Mouse (Mus musculus) testis, adult 2 months (tissue): ENCODE results near the gene Pcdh10. TPM values are rescaled to one million over a fixed set of nuclear protein-coding genes. Genes with fewer than 3 reads are reported as not detected.

Experiments used
- H3K27ac ChIP-seq: fragments of 200-500 bp; 2 replicates; pipeline ENCODE4 v1.5.1; 2012; ENCODE audit warnings: low read depth, low read length; ENCODE audit not compliant: control insufficient read depth, insufficient read depth
- H3K27me3 ChIP-seq: fragments of 200-500 bp; 2 replicates; pipeline ENCODE4 v1.6.1; 2012; ENCODE audit warnings: mild to moderate bottlenecking, low read length, moderate library complexity; ENCODE audit not compliant: control insufficient read depth, insufficient read depth
- H3K36me3 ChIP-seq: fragments of 200-500 bp; 2 replicates; pipeline ENCODE4 v1.6.1; 2012; ENCODE audit warnings: mild to moderate bottlenecking, low read length; ENCODE audit not compliant: control insufficient read depth, insufficient read depth
- H3K4me1 ChIP-seq: fragments of 200-500 bp; 2 replicates; pipeline ENCODE4 v1.6.1; 2012; ENCODE audit warnings: low read length; ENCODE audit not compliant: control insufficient read depth, insufficient read depth
- H3K4me3 ChIP-seq: fragments of 200-500 bp; 2 replicates; pipeline ENCODE4 v1.5.1; 2012; ENCODE audit warnings: low read depth, mild to moderate bottlenecking, low read length, moderate library complexity, mixed read lengths; ENCODE audit not compliant: control insufficient read depth
- CTCF ChIP-seq: fragments of 200-500 bp; IDR thresholded peaks from 2 replicates; pipeline ENCODE4 v1.5.1; 2012; ENCODE audit warnings: low read depth, mild to moderate bottlenecking, inconsistent platforms, low read length, moderate library complexity; ENCODE audit not compliant: control insufficient read depth, insufficient read depth, insufficient replicate concordance
- POLR2A ChIP-seq: fragments of 200-500 bp; IDR thresholded peaks from 2 replicates; pipeline ENCODE4 v1.6.1; 2012; ENCODE audit warnings: low read depth, mild to moderate bottlenecking, inconsistent platforms, low read length, moderate library complexity; ENCODE audit not compliant: control insufficient read depth
- polyA plus RNA-seq: library from polyadenylated mRNA; depleted of rRNA; stranded (reverse); fragments of >200 nt; gene quantifications from 2 replicates; pipeline ENCODE4 v1.2.3, GENCODE M21; 2012

Pcdh10 gene
- polyA plus RNA-seq, 1 experiment, result 1.0 TPM

DNA sequence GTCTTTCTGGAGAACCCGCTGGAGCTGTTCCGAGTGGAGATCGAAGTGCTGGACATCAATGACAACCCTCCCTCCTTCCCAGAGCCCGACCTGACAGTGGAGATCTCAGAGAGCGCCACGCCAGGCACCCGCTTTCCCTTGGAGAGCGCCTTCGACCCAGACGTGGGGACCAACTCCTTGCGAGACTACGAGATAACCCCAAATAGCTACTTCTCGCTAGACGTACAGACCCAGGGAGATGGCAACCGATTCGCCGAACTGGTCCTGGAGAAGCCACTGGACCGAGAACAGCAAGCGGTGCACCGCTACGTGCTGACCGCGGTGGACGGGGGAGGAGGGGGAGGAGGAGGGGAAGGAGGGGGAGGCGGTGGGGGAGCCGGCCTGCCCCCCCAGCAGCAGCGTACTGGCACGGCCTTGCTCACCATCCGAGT is 1.4 kb downstream of the Pcdh10 start:
- peaks cover 33% of the 10 kb centered on the region for H3K4me1 ChIP-seq
- no peak overlapping the region for H3K4me3 ChIP-seq
- no peak overlapping the region for H3K27ac ChIP-seq
- no peak for TF ChIP-seq CTCF
- peaks cover 3% of the 10 kb centered on the region; the same call in 1 of the 2 replicates for H3K27me3 ChIP-seq
- H3K36me3 ChIP-seq, result no peaks in the 10 kb centered on the region

DNA sequence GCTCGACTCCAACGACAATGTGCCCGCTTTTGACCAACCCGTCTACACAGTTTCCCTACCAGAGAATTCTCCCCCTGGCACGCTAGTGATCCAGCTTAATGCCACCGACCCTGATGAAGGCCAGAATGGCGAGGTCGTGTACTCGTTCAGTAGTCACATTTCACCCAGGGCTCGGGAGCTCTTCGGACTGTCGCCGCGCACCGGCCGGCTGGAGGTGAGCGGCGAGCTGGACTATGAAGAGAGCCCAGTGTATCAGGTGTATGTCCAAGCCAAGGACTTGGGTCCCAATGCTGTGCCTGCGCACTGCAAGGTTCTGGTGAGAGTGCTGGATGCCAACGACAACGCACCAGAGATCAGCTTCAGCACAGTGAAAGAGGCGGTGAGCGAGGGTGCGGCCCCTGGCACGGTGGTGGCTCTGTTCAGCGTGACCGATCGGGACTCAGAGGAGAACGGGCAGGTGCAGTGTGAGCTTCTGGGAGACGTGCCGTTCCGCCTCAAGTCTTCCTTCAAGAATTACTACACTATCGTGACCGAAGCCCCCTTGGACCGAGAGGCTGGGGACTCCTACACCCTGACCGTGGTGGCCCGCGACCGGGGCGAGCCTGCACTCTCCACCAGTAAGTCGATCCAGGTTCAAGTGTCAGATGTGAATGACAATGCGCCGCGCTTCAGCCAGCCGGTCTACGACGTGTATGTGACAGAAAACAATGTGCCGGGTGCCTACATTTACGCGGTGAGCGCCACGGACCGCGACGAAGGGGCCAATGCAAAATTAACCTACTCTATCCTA is 2.0 kb downstream of the Pcdh10 start:
- peaks cover 3% of the 10 kb centered on the region; the same call in 1 of the 2 replicates for H3K27me3 ChIP-seq
- H3K4me1 ChIP-seq, result peaks cover 33% of the 10 kb centered on the region
- H3K27ac ChIP-seq, result no peak overlapping the region

DNA sequence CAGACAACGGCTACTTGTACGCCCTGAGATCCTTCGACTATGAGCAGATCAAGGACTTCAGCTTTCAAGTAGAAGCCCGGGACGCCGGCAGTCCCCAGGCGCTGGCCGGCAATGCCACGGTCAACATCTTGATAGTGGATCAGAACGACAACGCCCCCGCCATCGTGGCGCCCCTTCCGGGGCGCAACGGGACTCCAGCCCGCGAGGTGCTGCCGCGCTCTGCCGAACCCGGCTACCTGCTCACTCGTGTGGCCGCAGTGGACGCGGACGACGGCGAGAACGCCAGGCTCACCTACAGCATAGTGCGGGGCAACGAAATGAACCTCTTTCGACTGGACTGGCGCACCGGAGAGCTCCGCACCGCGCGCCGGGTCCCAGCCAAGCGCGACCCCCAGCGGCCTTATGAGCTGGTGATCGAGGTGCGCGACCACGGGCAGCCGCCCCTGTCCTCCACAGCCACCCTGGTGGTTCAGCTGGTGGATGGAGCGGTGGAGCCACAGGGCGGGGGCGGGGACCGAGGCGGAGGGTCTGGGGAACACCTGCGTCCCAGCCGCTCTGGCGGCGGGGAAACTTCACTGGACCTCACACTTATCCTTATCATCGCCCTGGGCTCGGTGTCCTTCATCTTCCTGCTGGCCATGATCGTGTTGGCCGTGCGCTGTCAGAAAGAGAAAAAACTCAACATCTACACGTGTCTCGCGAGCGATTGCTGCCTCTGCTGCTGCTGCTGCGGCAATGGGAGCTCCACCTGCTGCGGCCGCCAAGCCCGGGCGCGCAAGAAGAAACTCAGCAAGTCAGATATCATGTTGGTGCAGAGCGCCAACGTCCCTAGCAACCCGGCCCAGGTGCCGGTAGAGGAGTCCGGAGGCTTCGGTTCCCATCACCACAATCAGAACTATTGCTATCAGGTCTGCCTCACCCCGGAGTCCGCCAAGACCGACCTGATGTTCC is 2.9 kb downstream of the Pcdh10 start:
- Histone ChIP-seq H3K27ac (no peak overlapping the region), H3K36me3 (no peaks in the 10 kb centered on the region), H3K4me3 (peak overlapping the region; percentile 48), H3K27me3 (0 out of 2 replicates have a peak, but pooled peaks cover 3% of the 10 kb centered on the region), H3K4me1 (peaks cover 33% of the 10 kb centered on the region)
- TF ChIP-seq POLR2A (no peak), CTCF (no peak)

More for the DNA sequence above, 2.0 kb downstream of the Pcdh10 start:
- TF ChIP-seq CTCF, result no peak
- no peak for TF ChIP-seq POLR2A
- Histone ChIP-seq H3K36me3 (no peaks in the 10 kb centered on the region), H3K4me3 (peak overlapping the region; percentile 48)

DNA sequence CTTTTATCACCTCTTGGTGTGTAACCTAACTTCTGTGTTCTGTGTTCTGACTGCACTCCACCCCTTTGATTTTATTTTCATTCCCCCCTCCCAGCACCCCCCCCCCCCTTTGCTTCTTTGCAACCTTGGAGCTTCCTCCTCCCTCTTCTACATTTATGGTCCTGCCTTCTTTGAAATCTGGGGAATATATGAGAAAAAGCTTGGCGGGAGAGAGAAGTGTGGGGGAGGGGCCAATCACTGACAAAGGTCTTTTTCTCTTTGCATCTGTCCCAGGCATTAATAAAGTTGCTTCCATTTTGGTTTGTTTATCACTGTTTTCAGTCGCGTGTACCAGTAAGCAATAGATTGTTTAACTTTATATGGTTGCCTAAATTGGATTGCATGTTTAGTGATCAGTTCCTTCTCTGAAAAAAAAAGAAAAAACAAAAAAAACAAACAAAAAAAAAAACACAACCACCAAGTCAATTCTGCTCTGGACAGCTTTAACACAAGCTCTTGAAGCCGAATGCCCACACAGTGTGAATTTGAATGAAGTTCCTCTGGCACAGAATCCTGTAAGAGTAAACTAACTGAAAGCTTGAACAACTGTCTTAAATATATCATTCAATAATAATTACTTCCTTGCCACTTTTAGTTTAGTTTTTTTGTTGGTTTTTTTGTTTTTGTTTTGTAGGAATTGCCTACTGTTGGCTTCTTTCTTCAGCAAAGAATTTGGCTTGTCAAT is 4.0 kb downstream of the Pcdh10 start:
- no peak overlapping the region for H3K27ac ChIP-seq
- H3K36me3 ChIP-seq, result no peaks in the 10 kb centered on the region
- peaks cover 26% of the 10 kb centered on the region for H3K4me1 ChIP-seq
- no peaks in the 10 kb centered on the region for H3K27me3 ChIP-seq
- no peak overlapping the region for H3K4me3 ChIP-seq
- TF ChIP-seq CTCF (no peak), POLR2A (no peak)

DNA sequence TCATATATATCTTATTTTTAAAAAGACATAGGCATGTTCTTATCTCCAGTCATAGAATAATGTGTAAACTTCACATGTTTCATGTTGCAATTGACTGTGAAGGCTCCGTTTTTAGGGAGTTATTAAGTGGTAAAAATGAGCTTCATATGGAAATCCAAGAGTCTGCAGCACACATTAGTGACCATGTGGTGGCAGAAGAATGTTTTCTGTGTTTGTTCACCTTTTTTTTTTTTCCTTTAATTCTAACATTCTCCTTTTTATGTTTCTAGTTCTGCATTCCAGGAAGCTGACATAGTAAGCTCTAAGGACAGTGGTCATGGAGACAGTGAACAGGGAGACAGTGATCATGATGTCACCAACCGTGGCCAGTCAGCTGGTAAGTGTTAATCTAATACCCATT is 5.6 kb downstream of the Pcdh10 start:
- Histone ChIP-seq H3K36me3 (no peaks in the 10 kb centered on the region), H3K4me1 (peaks cover 14% of the 10 kb centered on the region), H3K27me3 (no peaks in the 10 kb centered on the region), H3K27ac (no peak overlapping the region), H3K4me3 (no peak overlapping the region)
- no peak for TF ChIP-seq CTCF
- TF ChIP-seq POLR2A, result no peak

DNA sequence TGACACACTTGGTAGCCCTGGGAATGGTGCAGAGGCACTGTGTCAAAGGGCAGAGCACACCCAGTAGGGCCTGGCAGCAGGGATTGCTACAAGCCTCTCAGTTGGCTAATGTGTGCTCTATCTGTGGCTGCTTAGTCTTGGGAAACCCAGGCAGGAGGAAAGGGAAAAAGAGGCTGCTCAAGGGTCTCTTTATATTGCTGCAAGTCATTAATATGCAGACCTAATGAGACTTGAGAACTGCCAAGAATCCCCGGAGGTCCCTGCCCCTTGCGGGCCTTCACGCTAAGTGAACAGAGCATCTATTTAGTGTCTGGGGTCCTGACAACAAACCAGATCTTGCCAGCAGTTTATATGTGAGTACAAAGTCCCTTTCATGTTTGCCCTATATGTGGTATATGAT is 6.8 kb downstream of the Pcdh10 start:
- TF ChIP-seq POLR2A (no peak), CTCF (no peak)
- H3K36me3 ChIP-seq, result no peaks in the 10 kb centered on the region
- no peak overlapping the region for H3K4me3 ChIP-seq
- peaks cover 10% of the 10 kb centered on the region for H3K4me1 ChIP-seq
- no peak overlapping the region for H3K27ac ChIP-seq
- no peaks in the 10 kb centered on the region for H3K27me3 ChIP-seq
